Mouse (Mus musculus) limb, embryonic 15.5 days (tissue): ENCODE results near the gene Gadd45gip1. TPM values are rescaled to one million over a fixed set of nuclear protein-coding genes. Genes with fewer than 3 reads are reported as not detected.

Experiments
- ATAC-seq: fragments of 200-750 bp; cut with Nextera tagmentation; 2 replicates; pipeline ENCODE4 v1.8.0; 2017; ENCODE audit warnings: low read depth, moderate TSS enrichment; ENCODE audit not compliant: insufficient number of reproducible peaks, low FRiP score, low TSS enrichment
- H3K27ac ChIP-seq: fragments of 300-500 bp; sonication (generic); 2 replicates; pipeline ENCODE4 v1.5.1; 2015; ENCODE audit warnings: moderate library complexity, mild to moderate bottlenecking, inconsistent platforms
- H3K27me3 ChIP-seq: fragments of 300-500 bp; sonication (generic); 2 replicates; pipeline ENCODE4 v1.6.1; 2015; ENCODE audit warnings: inconsistent platforms
- H3K36me3 ChIP-seq: fragments of 300-500 bp; sonication (generic); 2 replicates; pipeline ENCODE4 v1.6.1; 2015; ENCODE audit warnings: inconsistent platforms
- H3K4me1 ChIP-seq: fragments of 300-500 bp; sonication (generic); 2 replicates; pipeline ENCODE4 v1.6.1; 2015; ENCODE audit warnings: inconsistent platforms
- H3K4me2 ChIP-seq: fragments of 300-500 bp; sonication (generic); 2 replicates; pipeline ENCODE4 v1.6.1; 2015; ENCODE audit warnings: mild to moderate bottlenecking, inconsistent platforms
- H3K4me3 ChIP-seq: fragments of 300-500 bp; sonication (generic); 2 replicates; pipeline ENCODE4 v1.5.1; 2015; ENCODE audit warnings: mild to moderate bottlenecking, inconsistent platforms
- H3K9ac ChIP-seq: fragments of 300-500 bp; sonication (generic); 2 replicates; pipeline ENCODE4 v1.6.1; 2015; ENCODE audit warnings: inconsistent platforms
- H3K9me3 ChIP-seq: fragments of 300-500 bp; sonication (generic); 2 replicates; pipeline ENCODE4 v1.6.1; 2016; ENCODE audit warnings: inconsistent platforms
- WGBS: fragments of 180-500 bp; shearing (Covaris S2); methylation state at CpG from one replicate; pipeline ENCODE4 v1.1.7; 2015; 5-methylcytosine and 5-hydroxymethylcytosine counted together
- polyA plus RNA-seq: library from polyadenylated mRNA; unstranded; fragments of >200 nt; fragmentation: Nextera tagmentation; extraction: Ambion mirVana; gene quantifications from 2 replicates; pipeline ENCODE4 v1.2.1, GENCODE M21; 2015

Gadd45gip1 gene
- polyA plus RNA-seq, 1 experiment from 2014 or later: 45.6 TPM

GRCm38 (mm10) chr8:84834866-84835855 is 3.8 kb downstream of the Gadd45gip1 start:
- H3K4me1 ChIP-seq: peaks cover 63% of the 10 kb centered on the region
- H3K9ac ChIP-seq: no peak overlapping the region
- H3K27ac ChIP-seq: peak overlapping the region; percentile 27
- no peaks in the 10 kb centered on the region for H3K9me3 ChIP-seq
- no peak overlapping the region for H3K4me2 ChIP-seq
- H3K36me3 ChIP-seq: peaks cover 51% of the 10 kb centered on the region
- no peaks in the 10 kb centered on the region for H3K27me3 ChIP-seq
- ATAC-seq: no peak
- WGBS: 60% methylated on average over 10 of the region's 10 CpGs
- H3K4me3 ChIP-seq: no peak overlapping the region

DNA sequence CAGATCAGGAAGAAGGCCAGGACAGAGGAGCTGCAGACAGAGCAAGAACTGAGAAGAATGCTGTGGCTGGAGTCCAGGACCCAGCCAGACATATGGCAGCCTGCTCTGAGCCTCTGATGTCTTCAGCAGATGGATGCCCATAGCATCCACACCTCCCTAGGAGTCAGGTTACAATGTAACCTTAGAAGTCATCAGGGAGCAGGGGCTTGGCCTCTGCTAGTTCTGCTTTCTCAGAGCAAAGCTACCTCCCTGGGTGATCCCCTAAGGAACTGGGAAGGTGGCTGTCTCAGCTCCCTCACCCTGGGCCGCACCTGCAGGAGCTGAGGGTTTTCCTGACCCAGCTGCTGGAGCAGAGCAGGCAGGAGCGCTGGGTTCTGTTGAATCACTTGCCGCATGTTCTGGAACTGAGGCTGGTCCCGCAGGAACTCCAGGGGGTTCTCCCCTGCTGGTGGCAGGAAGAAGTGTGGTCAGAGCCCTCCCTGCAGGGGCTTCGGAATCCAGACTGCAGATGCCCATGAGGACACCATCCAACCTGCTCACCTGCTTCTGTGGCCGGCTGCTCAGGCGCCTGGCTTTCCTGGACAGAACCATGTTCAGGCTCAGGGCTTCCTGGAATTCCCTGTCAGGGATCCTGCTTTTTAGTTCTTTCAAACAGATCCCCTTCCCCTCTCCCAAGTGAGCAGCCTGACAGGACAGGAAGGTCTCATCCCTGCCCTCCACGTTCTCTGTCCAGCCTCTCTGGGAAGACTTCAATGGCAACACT is 6.0 kb downstream of the Gadd45gip1 start:
- H3K36me3 ChIP-seq: peaks cover 61% of the 10 kb centered on the region
- 31% methylated on average over 8 of the region's 8 CpGs for WGBS
- H3K27me3 ChIP-seq: no peaks in the 10 kb centered on the region
- H3K4me1 ChIP-seq: peaks cover 59% of the 10 kb centered on the region
- no peak overlapping the region for H3K4me3 ChIP-seq
- H3K9me3 ChIP-seq: no peaks in the 10 kb centered on the region
- ATAC-seq: no peak; the same call in 1 of the 2 replicates
- no peak overlapping the region for H3K9ac ChIP-seq
- peak overlapping the region; percentile 57 for H3K27ac ChIP-seq
- H3K4me2 ChIP-seq: no peak overlapping the region

GRCm38 (mm10) chr8:84837912-84838470 is 6.7 kb downstream of the Gadd45gip1 start:
- no peak overlapping the region for H3K4me2 ChIP-seq
- H3K4me1 ChIP-seq: peaks cover 61% of the 10 kb centered on the region
- H3K9me3 ChIP-seq: no peaks in the 10 kb centered on the region
- 80% methylated on average over 15 of the region's 15 CpGs for WGBS
- H3K9ac ChIP-seq: no peak overlapping the region
- H3K27me3 ChIP-seq: no peaks in the 10 kb centered on the region
- ATAC-seq: no peak
- peaks cover 68% of the 10 kb centered on the region for H3K36me3 ChIP-seq
- peak overlapping the region; percentile 57 for H3K27ac ChIP-seq
- no peak overlapping the region for H3K4me3 ChIP-seq

GRCm38 (mm10) chr8:84838513-84838912 is 7.2 kb downstream of the Gadd45gip1 start:
- peaks cover 57% of the 10 kb centered on the region for H3K4me1 ChIP-seq
- H3K36me3 ChIP-seq: peaks cover 73% of the 10 kb centered on the region
- H3K27ac ChIP-seq: no peak overlapping the region
- no peak overlapping the region for H3K4me2 ChIP-seq
- H3K9ac ChIP-seq: no peak overlapping the region
- H3K27me3 ChIP-seq: no peaks in the 10 kb centered on the region
- H3K4me3 ChIP-seq: no peak overlapping the region
- ATAC-seq: no peak
- no peaks in the 10 kb centered on the region for H3K9me3 ChIP-seq
- 83% methylated on average over 5 of the region's 5 CpGs for WGBS

DNA sequence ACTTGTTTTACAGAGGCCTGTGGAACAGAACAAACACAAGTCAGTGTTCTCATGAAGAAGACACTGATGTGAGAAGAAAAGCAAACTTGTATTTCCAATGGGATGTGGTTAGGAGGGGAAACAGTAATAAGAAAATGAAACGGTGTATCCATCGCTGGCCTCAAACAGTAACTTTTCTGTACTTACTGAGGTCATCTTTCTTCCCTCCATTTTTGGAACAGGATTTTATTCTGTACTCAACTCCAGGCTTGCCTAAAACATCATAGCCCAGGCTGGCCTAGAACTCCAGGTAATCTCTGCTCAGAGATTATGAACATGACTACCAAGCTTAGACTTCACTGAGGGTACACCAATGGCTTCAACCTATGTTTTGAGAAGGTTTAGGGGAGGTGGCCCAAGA is 8.1 kb downstream of the Gadd45gip1 start:
- Histone ChIP-seq H3K4me2 (peak overlapping the region; percentile 64), H3K9ac (0 out of 2 replicates have a peak overlapping the region, but pooled peaks have one; percentile 28), H3K9me3 (no peaks in the 10 kb centered on the region), H3K4me3 (peak overlapping the region; percentile 84), H3K36me3 (peaks cover 74% of the 10 kb centered on the region), H3K27me3 (no peaks in the 10 kb centered on the region), H3K27ac (peak overlapping the region; percentile 91; the same call in 1 of the 2 replicates), H3K4me1 (peaks cover 57% of the 10 kb centered on the region)
- 81% methylated on average over 2 of the region's 2 CpGs for WGBS
- ATAC-seq: no peak

DNA sequence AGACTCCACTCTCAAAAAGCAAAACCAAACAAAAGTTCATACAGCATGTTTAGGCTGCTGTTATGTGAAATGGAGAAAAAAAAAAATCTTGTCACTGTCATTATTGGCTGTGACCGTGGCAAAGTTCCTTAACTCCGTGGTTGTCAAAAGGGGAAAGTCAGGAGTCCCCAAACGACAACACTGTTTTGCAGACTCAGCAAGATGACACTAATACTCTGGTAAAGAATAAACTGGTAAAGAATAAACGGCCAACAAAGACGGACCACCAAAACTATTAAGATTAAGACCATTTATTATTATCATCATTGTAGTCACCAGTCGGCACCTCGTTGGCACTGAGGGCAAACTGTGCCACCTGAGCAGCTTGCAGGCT is 8.5 kb downstream of the Gadd45gip1 start:
- Histone ChIP-seq H3K27me3 (no peaks in the 10 kb centered on the region), H3K9me3 (no peaks in the 10 kb centered on the region), H3K27ac (peak overlapping the region; percentile 91), H3K9ac (peak overlapping the region; percentile 85), H3K4me1 (peaks cover 57% of the 10 kb centered on the region), H3K36me3 (peaks cover 74% of the 10 kb centered on the region), H3K4me2 (peak overlapping the region; percentile 64), H3K4me3 (peak overlapping the region; percentile 84)
- WGBS: 3% methylated on average over 7 of the region's 7 CpGs
- no peak for ATAC-seq

GRCm38 (mm10) chr8:84840248-84840999 is 9.1 kb downstream of the Gadd45gip1 start, which contains the start of gene Rad23a:
TSS of gene Rad23a (minus strand) at chr8:84840665.
- Histone ChIP-seq H3K4me2 (peak within 1 kb of the TSS; percentile 64), H3K27ac (peak within 1 kb of the TSS; percentile 91), H3K27me3 (no peaks in the 10 kb centered on the region), H3K36me3 (peaks cover 72% of the 10 kb centered on the region), H3K9ac (peak within 1 kb of the TSS; percentile 85), H3K4me3 (peak within 1 kb of the TSS; percentile 84), H3K4me1 (peaks cover 57% of the 10 kb centered on the region), H3K9me3 (no peaks in the 10 kb centered on the region)
- ATAC-seq: peak; percentile 88
- under 1% methylated on average over 55 of the region's 55 CpGs for WGBS

- peaks cover 49% of the 10 kb centered on the region for H3K4me1 ChIP-seq
- H3K4me3 ChIP-seq: no peak overlapping the region
- 72% methylated on average over 1 of the region's 1 CpGs for WGBS
- peaks cover 61% of the 10 kb centered on the region for H3K36me3 ChIP-seq
- H3K27ac ChIP-seq: 0 out of 2 replicates have a peak overlapping the region, but pooled peaks have one; percentile 91
- H3K4me2 ChIP-seq: no peak overlapping the region
- no peaks in the 10 kb centered on the region for H3K9me3 ChIP-seq
- H3K9ac ChIP-seq: no peak overlapping the region
- no peaks in the 10 kb centered on the region for H3K27me3 ChIP-seq
- ATAC-seq: no peak
These were observed 10.2 kb downstream of the Gadd45gip1 start for GRCm38 (mm10) chr8:84841514-84841913.

DNA sequence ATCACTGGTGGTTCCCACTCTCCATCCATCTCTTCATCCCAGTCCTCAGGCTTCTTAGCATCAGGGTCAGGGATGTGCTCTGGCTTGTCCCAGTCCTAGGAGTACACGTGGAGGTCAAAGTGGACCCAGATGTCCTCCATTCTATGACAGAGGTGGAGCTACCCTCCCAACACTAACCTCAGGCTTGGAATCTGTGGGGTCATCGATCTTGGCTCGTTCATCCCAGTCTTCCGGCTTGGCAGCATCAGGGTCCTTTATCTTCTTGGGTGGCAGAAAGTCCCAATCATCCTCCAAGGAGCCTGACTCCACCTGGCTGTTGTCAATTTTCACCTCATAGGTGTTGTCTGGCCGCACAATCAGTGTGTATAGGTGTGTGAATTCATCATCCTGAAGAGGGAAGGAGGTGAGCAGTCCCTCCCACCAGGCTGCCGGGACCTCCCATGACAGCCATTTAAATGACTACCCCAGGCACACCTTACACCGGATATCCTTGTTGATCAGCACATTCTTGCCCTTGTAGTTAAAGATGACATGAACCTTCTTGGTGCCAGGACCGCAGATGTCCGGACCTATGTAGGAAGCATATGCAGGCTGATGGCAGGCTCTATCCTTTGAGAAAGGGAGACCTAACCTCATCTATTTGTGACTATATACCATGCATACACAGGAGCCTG is 13.2 kb downstream of the Gadd45gip1 start:
- Histone ChIP-seq H3K9me3 (no peaks in the 10 kb centered on the region), H3K4me2 (peak overlapping the region; percentile 61), H3K4me3 (peak overlapping the region; percentile 91), H3K27me3 (no peaks in the 10 kb centered on the region), H3K9ac (peak overlapping the region; percentile 23), H3K27ac (peak overlapping the region; percentile 6), H3K36me3 (peaks cover 38% of the 10 kb centered on the region), H3K4me1 (peaks cover 33% of the 10 kb centered on the region)
- WGBS: 77% methylated on average over 9 of the region's 9 CpGs
- ATAC-seq: no peak

DNA sequence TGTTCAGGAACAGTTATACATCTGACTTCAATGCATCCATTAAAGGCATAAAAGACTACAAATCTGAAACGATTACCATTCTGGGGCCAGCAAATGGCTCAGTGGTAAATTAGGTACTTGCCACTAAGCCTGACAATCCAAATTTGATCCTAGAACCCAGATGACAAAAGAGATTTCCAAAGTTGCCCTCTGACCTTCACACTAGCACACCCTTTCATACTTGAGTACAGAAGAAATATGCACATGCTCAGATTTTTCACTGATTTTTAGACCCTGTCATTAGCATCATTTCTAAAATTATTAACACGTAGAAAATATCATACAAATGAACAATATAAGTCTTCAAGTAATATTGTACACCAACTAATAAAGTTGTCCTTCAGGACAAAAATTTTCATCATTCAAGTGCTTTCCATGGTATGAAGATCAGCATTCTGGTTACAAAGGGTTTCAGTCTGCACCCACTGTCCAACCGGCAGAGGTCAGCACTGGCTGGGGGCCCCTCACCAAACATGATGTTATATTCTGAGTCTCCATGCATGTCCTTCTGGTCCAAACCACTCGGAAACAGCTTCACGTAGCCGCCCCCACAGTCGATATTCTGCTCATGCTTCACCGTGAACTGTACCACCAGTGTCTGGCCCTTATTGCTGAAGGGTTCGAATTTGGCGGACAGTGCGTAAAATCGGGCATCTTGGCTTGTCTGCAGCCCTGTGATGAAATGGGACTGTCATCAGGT is 14.2 kb downstream of the Gadd45gip1 start:
- peak overlapping the region; percentile 91 for H3K4me3 ChIP-seq
- WGBS: 11% methylated on average over 12 of the region's 12 CpGs
- peaks cover 30% of the 10 kb centered on the region for H3K4me1 ChIP-seq
- peak overlapping the region; percentile 92 for H3K9ac ChIP-seq
- no peak for ATAC-seq
- peaks cover 38% of the 10 kb centered on the region for H3K36me3 ChIP-seq
- peak overlapping the region; percentile 83; the same call in 1 of the 2 replicates for H3K27ac ChIP-seq
- H3K9me3 ChIP-seq: no peaks in the 10 kb centered on the region
- no peaks in the 10 kb centered on the region for H3K27me3 ChIP-seq
- peak overlapping the region; percentile 61 for H3K4me2 ChIP-seq
